Mouse (Mus musculus) kidney, adult 11 months (tissue): ENCODE results near the gene Fmo6.

ENCODE experiments used
- DNase-seq: peaks from one replicate; pipeline ENCODE4 v3.0.0; 2022

The Fmo6 gene

GRCm38 (mm10) chr1:162912085-162912484 lies 25.2 kb downstream of the Fmo6 start:
- DNase-seq = no peak

- DNase-seq = no peak
Observed at GRCm38 (mm10) chr1:162901879-162902278, 35.4 kb downstream of the Fmo6 start.

GRCm38 (mm10) chr1:162897838-162898811 lies 39.2 kb downstream of the Fmo6 start, which contains the start of gene Fmo2:
Gene Fmo2, minus strand, starts transcription at chr1:162898726.
- peak; percentile 59 for DNase-seq

GRCm38 (mm10) chr1:162895900-162896299 lies 41.4 kb downstream of the Fmo6 start:
- peak; percentile 48 for DNase-seq

GRCm38 (mm10) chr1:162893014-162893413 lies 44.3 kb downstream of the Fmo6 start:
- DNase-seq = no peak

DNA sequence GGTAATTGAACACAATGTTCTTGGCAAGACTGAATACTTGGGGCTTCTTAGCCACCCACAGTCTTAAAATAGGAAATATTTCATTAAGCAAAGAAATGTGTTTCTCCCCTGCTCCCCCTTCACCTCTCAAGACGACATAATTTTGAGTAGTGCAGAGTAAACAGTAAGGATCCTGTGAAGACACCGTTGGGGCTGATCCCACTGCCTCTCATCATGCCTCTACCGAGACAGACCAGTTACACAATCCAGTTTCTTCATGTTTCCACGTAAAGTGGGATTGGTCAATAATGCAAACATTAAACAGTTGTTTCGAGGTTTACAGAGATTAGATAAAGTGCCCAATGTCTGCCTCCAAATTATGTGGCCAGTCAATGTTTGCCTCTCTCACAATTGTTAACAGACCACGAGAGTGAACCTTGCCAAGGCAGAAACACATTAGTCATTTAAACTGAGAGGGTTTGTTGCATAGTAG lies 45.3 kb downstream of the Fmo6 start:
- DNase-seq = peak; percentile 32

GRCm38 (mm10) chr1:162888646-162889045 lies 48.7 kb downstream of the Fmo6 start:
- no peak for DNase-seq

DNA sequence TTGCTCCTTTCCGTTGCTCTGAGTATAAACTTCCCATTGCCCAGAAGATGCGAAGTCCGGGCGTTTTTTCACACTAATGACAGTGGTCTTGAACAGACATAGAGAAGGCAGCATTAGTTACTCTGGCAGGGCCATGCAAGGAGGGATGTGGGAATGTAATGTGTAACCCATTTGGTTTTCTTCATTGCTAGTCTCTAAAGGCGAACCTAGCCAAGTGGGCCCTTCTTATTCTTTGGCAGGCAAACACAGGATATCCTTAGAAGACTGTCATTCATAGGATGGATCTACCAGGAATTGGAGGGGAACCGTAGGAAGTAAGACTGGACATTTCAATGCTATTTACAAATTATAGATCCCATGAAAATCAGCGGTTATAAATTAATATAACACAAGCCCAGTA lies 49.7 kb downstream of the Fmo6 start:
- DNase-seq = no peak

- no peak for DNase-seq
Observed at GRCm38 (mm10) chr1:162886138-162886816, 51.0 kb downstream of the Fmo6 start.

DNA sequence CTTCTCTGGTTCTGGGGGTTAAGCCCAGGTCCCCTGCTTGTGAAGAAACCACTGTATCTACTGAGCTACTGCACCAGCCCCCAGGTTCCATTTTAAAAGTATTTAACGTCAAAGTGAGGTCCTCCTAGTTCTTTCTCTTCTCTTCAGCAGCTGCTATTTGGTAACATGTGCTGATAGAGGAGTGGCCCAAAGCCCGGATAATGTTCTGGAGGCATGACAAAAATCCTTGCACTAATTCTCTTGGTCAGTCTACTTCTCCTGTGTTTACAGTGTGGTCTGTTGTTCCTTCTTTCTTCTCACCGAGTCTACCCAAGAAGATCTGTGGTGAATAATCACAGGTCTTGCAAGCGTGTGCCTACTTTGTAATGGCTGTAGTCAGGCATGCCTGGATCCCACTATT lies 54.6 kb downstream of the Fmo6 start:
- DNase-seq = no peak

- DNase-seq = peak; percentile 62
Observed at GRCm38 (mm10) chr1:162879595-162880369, 57.5 kb downstream of the Fmo6 start.

GRCm38 (mm10) chr1:162875091-162875490 lies 62.2 kb downstream of the Fmo6 start:
- no peak for DNase-seq

DNA sequence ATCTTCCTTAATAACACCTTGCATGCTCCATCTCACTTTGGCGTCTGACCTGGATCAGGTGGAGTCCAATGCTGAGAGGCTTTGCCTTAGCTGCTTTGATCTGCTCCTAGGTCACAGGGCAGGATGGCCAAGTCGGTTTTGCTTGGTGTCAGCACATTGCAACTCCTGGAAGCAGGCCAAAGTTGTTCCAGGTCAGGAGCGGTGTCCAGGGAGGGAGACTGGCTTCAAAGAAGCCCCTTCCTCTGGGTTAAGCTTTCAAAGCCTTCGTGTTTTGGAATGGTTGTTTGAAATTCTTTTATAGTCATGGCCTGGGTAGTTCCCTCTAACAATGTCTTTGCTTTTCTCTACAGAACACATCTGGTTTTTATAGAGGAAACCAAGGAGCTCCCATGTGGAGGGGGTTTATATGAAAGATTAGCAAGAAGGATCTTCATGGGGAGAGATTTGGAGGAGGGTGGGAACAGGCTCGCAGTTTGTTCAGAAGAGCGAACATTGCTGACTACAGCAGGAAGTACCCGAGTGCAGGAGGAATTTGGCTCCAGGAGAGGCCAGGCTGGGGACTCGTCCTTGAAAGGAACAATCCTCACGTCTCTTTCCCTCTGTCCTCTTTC lies 65.5 kb downstream of the Fmo6 start:
- DNase-seq = peak; percentile 66

- no peak for DNase-seq
Observed at GRCm38 (mm10) chr1:162870978-162871377, 66.3 kb downstream of the Fmo6 start.

DNA sequence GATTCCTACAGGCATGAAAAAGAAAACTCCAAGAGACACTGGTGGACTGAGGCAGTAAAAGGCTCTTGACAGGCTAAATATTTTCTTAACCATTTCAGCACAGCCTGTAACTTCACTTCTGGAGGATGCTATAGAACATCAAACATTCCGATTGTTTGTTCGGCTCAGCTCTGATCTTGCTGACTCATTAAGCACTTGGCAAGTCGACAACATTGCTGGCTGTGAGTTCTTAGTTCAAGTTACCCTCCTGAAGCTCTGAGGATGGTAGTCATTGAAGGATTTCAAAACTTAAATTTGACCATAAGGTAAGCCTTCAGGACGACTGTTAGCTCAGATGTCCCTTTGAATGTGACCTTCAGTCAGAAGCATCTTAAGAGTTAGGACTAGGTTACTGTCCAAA lies 69.9 kb downstream of the Fmo6 start:
- no peak for DNase-seq
